ENCODE assay signal across 10 mouse cellular contexts in genomic region chr19:47291307-47292080, GRCm38 (mm10).
DNase-seq lines count a peak whose midpoint lies in the region; ATAC-seq and TF ChIP-seq lines count a peak whose summit lies in the region.
"Had no signal": no experiment of that assay in that cellular context is flagged by ENCODE, and none has a peak within 500 bp of the region (broad histone marks: within the 10 kb centered on the region; RNA-seq: fewer than 3 reads in every experiment).

No protein-coding gene starts in this region.

- H3K36me3 ChIP-seq in lung, postnatal 0 days (ENCODE audit: insufficient read depth, low read length), result peaks cover 8% of the 10 kb centered on the region; the same call in 1 of the 2 replicates
- H3K36me3 ChIP-seq in heart, embryonic 12.5 days, result peaks cover 52% of the 10 kb centered on the region
- peaks cover 9% of the 10 kb centered on the region; the same call in 1 of the 2 replicates for H3K36me3 ChIP-seq in stomach, embryonic 15.5 days

- 50% methylated on average over 7 of the region's 7 CpGs for WGBS in lung, postnatal 0 days
- 61% methylated on average over 7 of the region's 7 CpGs for WGBS in heart, embryonic 12.5 days
- WGBS in stomach, embryonic 15.5 days, result 41% methylated on average over 7 of the region's 7 CpGs

- DNase-seq in lung, postnatal 0 days (ENCODE audit: low spot score), result peak; percentile 79
- DNase-seq in lung, adult 18-20 months, result no peak
- DNase-seq in kidney, postnatal 36 days, result peak; percentile 21 to 37
- no peak for DNase-seq in B cell, adult 2 months
- no peak for DNase-seq in left cerebral cortex, postnatal 10 days (ENCODE audit: extremely low spot score in 1 of 2, low spot score in 2 of 2)
- no peak for DNase-seq in ovary, postnatal 10 days (ENCODE audit: low spot score)
- DNase-seq: thymus, adult 18-20 months had no signal

- no peak overlapping the region for H3K4me2 ChIP-seq in lung, postnatal 0 days (replicated peaks; ENCODE audit: low read depth, low read length)
- no peak overlapping the region for H3K4me2 ChIP-seq in heart, embryonic 12.5 days
- H3K4me2 ChIP-seq in stomach, embryonic 15.5 days, result peak overlapping the region; percentile 8; the same call in 1 of the 2 replicates

- no peaks in the 10 kb centered on the region for H3K27me3 ChIP-seq in lung, postnatal 0 days (replicated peaks; ENCODE audit: insufficient read depth, low read length)
- no peaks in the 10 kb centered on the region for H3K27me3 ChIP-seq in heart, embryonic 12.5 days (replicated peaks)
- no peaks in the 10 kb centered on the region for H3K27me3 ChIP-seq in stomach, embryonic 15.5 days (replicated peaks)

- no peak overlapping the region for H3K4me3 ChIP-seq in lung, postnatal 0 days (ENCODE audit: low read depth, low read length)
- no peak overlapping the region for H3K4me3 ChIP-seq in heart, embryonic 12.5 days
- no peak overlapping the region for H3K4me3 ChIP-seq in stomach, embryonic 15.5 days (replicated peaks)

- peaks cover 14% of the 10 kb centered on the region; the same call in 1 of the 2 replicates for H3K4me1 ChIP-seq in lung, postnatal 0 days (ENCODE audit: insufficient read depth, low read depth, low read length)
- peaks cover 53% of the 10 kb centered on the region for H3K4me1 ChIP-seq in heart, embryonic 12.5 days (replicated peaks)
- peaks cover 28% of the 10 kb centered on the region for H3K4me1 ChIP-seq in stomach, embryonic 15.5 days

- H3K9me3 ChIP-seq in lung, postnatal 0 days (ENCODE audit: low read length), result no peaks in the 10 kb centered on the region
- no peaks in the 10 kb centered on the region for H3K9me3 ChIP-seq in heart, embryonic 12.5 days (replicated peaks)
- no peaks in the 10 kb centered on the region for H3K9me3 ChIP-seq in stomach, embryonic 15.5 days

- TF ChIP-seq EP300 in lung, postnatal 0 days (IDR thresholded peaks at IDR 0.05), result no peak

- no peak for TF ChIP-seq CTCF in lung, postnatal 0 days (IDR thresholded peaks at IDR 0.05)

- peak; percentile 75 for ATAC-seq in lung, postnatal 0 days
- ATAC-seq in heart, embryonic 12.5 days (ENCODE audit: insufficient number of reproducible peaks, low FRiP score), result no peak
- ATAC-seq in stomach, embryonic 15.5 days (ENCODE audit: insufficient read depth, low FRiP score, low read depth), result peak; percentile 69; the same call in 1 of the 2 replicates
- ATAC-seq: forebrain, embryonic 16.5 days had no signal

- intact Hi-C loops in left cerebral cortex, postnatal 10 days (cut with DNase I), result no loop called here

- no peak overlapping the region for H3K9ac ChIP-seq in lung, postnatal 0 days (replicated peaks; ENCODE audit: low read depth)
- peak overlapping the region; percentile 5; the same call in 1 of the 2 replicates for H3K9ac ChIP-seq in heart, embryonic 12.5 days
- H3K9ac ChIP-seq in stomach, embryonic 15.5 days, result no peak overlapping the region

- H3K27ac ChIP-seq in lung, postnatal 0 days (ENCODE audit: low read length), result peak overlapping the region; percentile 58
- H3K27ac ChIP-seq in heart, embryonic 12.5 days (ENCODE audit: poor library complexity, severe bottlenecking), result no peak overlapping the region
- H3K27ac ChIP-seq in stomach, embryonic 15.5 days, result peak overlapping the region; percentile 79

Comparison
In these comparisons a context has a peak if more than half of its experiments do, and no peak if none do; other contexts are left out.
1. DNase-seq: peak in lung, postnatal 0 days (single experiment) and kidney, postnatal 36 days (2 of 2); none in lung, adult 18-20 months (0 of 2), B cell, adult 2 months (0 of 2), left cerebral cortex, postnatal 10 days (0 of 2) and ovary, postnatal 10 days (single experiment).